Mouse (Mus musculus) embryonic facial prominence, embryonic 11.5 days (tissue): ENCODE measurements around the gene Tor2a. TPM values are rescaled to one million over a fixed set of nuclear protein-coding genes. Genes with fewer than 3 reads are reported as not detected.

Experiments
- ATAC-seq: fragments of 200-750 bp; cut with Nextera tagmentation; replicated peaks from 2 replicates; pipeline ENCODE4 v1.8.0; 2017; ENCODE audit warnings: low read depth; ENCODE audit not compliant: insufficient number of reproducible peaks, low FRiP score, low TSS enrichment
- DNase-seq: peaks from one replicate; pipeline ENCODE4 v3.0.0-alpha.2; 2015; ENCODE audit warnings: low spot score
- H3K27ac ChIP-seq: fragments of 300-500 bp; sonication (generic); replicated peaks from 2 replicates; pipeline ENCODE4 v1.5.1; 2014; ENCODE audit warnings: mild to moderate bottlenecking, low read depth, low read length, control low read depth
- H3K27me3 ChIP-seq: fragments of 300-500 bp; sonication (generic); 2 replicates; pipeline ENCODE4 v1.6.1; 2014; ENCODE audit warnings: mild to moderate bottlenecking, low read length, moderate library complexity, mixed read lengths; ENCODE audit not compliant: control insufficient read depth, insufficient read depth
- H3K36me3 ChIP-seq: fragments of 300-500 bp; sonication (generic); replicated peaks from 2 replicates; pipeline ENCODE4 v1.6.1; 2014; ENCODE audit warnings: low read depth, mild to moderate bottlenecking, low read length, moderate library complexity, mixed read lengths; ENCODE audit not compliant: control insufficient read depth, insufficient read depth
- H3K4me1 ChIP-seq: fragments of 300-500 bp; sonication (generic); 2 replicates; pipeline ENCODE4 v1.6.1; 2014; ENCODE audit warnings: low read length, mixed read lengths; ENCODE audit not compliant: control insufficient read depth, insufficient read depth
- H3K4me2 ChIP-seq: fragments of 300-500 bp; sonication (generic); 2 replicates; pipeline ENCODE4 v1.6.1; 2014; ENCODE audit warnings: low read depth, mild to moderate bottlenecking, control low read depth, low read length, moderate library complexity
- H3K4me3 ChIP-seq: fragments of 300-500 bp; sonication (generic); 2 replicates; pipeline ENCODE4 v1.5.1; 2014; ENCODE audit warnings: low read depth, low read length, control low read depth
- H3K9ac ChIP-seq: fragments of 300-500 bp; sonication (generic); replicated peaks from 2 replicates; pipeline ENCODE4 v1.6.1; 2014; ENCODE audit warnings: mild to moderate bottlenecking, control low read depth, low read length
- H3K9me3 ChIP-seq: fragments of 300-500 bp; sonication (generic); replicated peaks from 2 replicates; pipeline ENCODE4 v1.6.1; 2016; ENCODE audit warnings: mild to moderate bottlenecking, low read length, inconsistent platforms, mixed read lengths; ENCODE audit not compliant: control insufficient read depth
- WGBS: fragments of 180-500 bp; shearing (Covaris S2); extraction: QIAGEN DNeasy Blood & Tissue Kit; methylation state at CpG from one replicate; pipeline ENCODE4 v1.1.7; 2014; 5-methylcytosine and 5-hydroxymethylcytosine counted together
- polyA plus RNA-seq: library from polyadenylated mRNA; unstranded; fragments of >200 nt; fragmentation: Nextera tagmentation; extraction: Ambion mirVana; gene quantifications from 2 replicates; pipeline ENCODE4 v1.2.1, GENCODE M21; 2014

The Tor2a gene
- polyA plus RNA-seq, 1 experiment from 2014 or later: 47.8 TPM

DNA sequence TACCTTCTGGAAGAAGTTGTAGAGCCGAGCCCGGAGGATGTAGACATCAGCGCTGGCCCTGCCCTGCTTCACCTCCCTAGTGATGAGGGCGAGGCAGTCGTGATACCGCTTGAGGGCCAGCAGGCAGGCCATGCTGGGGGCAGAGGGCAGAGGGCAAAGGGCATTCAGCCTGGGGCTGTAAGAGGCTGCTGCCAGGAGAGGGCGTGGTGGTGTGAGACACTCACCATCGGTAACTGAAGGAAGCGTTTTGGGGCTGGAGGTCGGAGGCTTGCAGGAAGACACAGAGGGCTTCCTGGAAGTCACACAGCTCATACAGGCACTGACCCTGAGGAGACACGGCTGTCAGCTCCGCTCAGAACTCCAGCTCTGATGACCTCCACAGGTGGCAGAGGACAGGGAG lies 14.9 kb downstream of the Tor2a start:
- ATAC-seq (no peak), DNase-seq (no peak)
- H3K4me1 ChIP-seq: no peaks in the 10 kb centered on the region; the same call in 1 of the 2 replicates
- H3K4me3 ChIP-seq: no peak overlapping the region
- H3K4me2 ChIP-seq: no peak overlapping the region
- H3K27me3 ChIP-seq: no peaks in the 10 kb centered on the region; the same call in 1 of the 2 replicates
- no peak overlapping the region for H3K9ac ChIP-seq
- WGBS: 15% methylated on average over 12 of the region's 12 CpGs
- no peaks in the 10 kb centered on the region for H3K9me3 ChIP-seq
- no peak overlapping the region for H3K27ac ChIP-seq
- H3K36me3 ChIP-seq: no peaks in the 10 kb centered on the region

DNA sequence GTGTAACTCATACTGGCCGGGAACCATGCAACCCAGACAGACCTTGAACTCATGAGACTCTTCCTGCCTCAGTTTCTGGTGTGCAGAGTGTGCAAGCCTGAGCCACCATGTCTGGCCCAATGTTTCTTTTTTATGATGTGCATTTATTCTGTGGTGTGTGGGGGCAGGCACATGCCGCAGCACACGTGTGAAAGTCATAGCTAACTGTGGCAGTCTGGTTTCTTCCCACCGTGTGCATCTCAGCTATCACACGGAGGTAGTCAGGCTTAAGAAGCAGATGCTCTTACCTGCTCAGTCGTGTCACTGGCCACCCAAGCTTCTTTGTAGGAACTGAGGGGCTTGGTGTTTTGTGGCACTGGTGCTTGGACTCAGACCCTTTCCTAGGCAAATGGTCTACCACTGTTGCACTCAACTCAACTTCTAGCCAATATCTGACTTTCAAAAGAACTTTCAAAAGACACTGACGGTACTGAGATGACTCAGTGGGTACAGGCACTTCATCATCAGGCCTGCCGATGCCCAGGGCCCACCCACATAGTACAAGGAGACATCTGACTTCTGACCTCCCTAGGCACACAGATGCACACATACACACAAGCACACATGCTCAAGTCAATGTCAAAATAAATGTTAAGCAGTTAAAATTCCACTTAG lies 15.7 kb downstream of the Tor2a start:
- Histone ChIP-seq H3K4me1 (no peaks in the 10 kb centered on the region; the same call in 1 of the 2 replicates), H3K4me3 (no peak overlapping the region), H3K4me2 (no peak overlapping the region), H3K9ac (no peak overlapping the region), H3K9me3 (no peaks in the 10 kb centered on the region), H3K27ac (no peak overlapping the region), H3K36me3 (no peaks in the 10 kb centered on the region), H3K27me3 (no peaks in the 10 kb centered on the region; the same call in 1 of the 2 replicates)
- no peak for ATAC-seq
- no peak for DNase-seq
- WGBS: 80% methylated on average over 8 of the region's 8 CpGs

DNA sequence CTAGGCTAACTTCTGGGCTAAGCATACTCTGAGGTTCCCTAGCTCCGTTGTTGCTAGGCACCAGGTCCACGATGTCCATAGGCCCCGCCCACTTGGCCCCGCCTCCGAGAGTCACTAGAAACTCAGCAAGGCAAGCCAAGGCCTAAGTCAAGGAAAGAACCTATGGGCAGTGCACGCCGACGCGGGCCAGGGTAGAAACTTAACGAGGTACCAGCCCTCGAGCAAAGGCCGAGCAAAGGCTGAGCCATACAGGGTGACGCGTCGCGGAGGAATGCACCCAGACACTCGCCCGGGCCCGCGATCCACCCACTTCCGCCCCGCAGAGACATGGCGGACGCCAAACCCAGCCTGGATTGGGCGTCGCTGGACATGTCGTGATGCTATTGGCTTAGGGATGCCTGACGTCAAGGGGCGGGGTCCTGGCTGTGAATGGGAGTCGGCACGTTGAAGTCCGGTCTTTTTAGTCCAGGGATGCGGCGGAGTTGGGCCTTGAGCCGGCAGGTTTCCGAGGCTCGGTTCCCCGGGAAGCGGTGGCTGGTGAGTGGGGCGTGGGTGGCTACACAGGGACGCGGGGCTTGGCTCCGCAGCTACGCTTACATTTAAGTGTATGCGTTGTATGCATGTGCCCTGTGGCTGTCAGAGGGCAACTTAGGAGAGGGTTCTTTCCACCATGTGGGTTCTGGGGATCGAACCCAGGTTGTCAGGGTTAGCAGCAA lies 18.5 kb downstream of the Tor2a start, which contains the start of the genes Ttc16 and Ptrh1:
Ttc16 (minus strand) TSS at position 275 of the 716 bp plus-strand sequence.
Ptrh1 (plus strand) TSS at position 428 of the 716 bp plus-strand sequence.
- under 1% methylated on average over 46 of the region's 46 CpGs for WGBS

DNA sequence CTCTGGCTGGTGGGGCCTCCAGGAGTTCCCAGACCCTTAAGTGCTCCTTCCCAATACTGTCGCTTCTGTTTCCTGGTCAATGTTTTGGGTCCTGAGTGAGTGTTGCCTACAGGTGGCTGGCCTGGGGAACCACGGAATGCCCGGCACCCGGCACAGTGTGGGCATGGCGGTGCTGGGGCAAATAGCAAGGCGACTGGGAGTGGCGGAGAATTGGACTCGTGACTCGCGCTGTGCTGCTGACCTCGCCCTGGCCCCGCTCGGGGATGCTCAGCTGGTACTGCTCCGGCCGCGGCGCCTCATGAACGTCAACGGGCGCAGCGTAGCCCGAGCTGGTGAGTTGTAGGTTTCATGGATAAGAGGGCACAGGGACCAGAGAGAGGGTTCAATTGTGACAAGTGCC lies 19.2 kb downstream of the Tor2a start:
- Histone ChIP-seq H3K9me3 (no peaks in the 10 kb centered on the region), H3K27ac (no peak overlapping the region), H3K4me2 (peak overlapping the region; percentile 86), H3K4me1 (no peaks in the 10 kb centered on the region; the same call in 1 of the 2 replicates), H3K27me3 (no peaks in the 10 kb centered on the region; the same call in 1 of the 2 replicates), H3K9ac (peak overlapping the region; percentile 58), H3K4me3 (peak overlapping the region; percentile 61), H3K36me3 (no peaks in the 10 kb centered on the region)
- DNase-seq: no peak
- ATAC-seq: no peak
- WGBS: 14% methylated on average over 22 of the region's 22 CpGs

More for the DNA sequence above, 18.5 kb downstream of the Tor2a start, which contains the start of the genes Ttc16 and Ptrh1:
- Histone ChIP-seq H3K4me2 (peak within 1 kb of the TSS; percentile 86), H3K4me3 (peak within 1 kb of the TSS; percentile 61), H3K36me3 (no peaks in the 10 kb centered on the region), H3K4me1 (no peaks in the 10 kb centered on the region; the same call in 1 of the 2 replicates), H3K9me3 (no peaks in the 10 kb centered on the region), H3K27me3 (no peaks in the 10 kb centered on the region; the same call in 1 of the 2 replicates), H3K27ac (no peak within 1 kb of the TSS), H3K9ac (peak within 1 kb of the TSS; percentile 58)
- DNase-seq (peak; percentile 98), ATAC-seq (peak; percentile 91)

DNA sequence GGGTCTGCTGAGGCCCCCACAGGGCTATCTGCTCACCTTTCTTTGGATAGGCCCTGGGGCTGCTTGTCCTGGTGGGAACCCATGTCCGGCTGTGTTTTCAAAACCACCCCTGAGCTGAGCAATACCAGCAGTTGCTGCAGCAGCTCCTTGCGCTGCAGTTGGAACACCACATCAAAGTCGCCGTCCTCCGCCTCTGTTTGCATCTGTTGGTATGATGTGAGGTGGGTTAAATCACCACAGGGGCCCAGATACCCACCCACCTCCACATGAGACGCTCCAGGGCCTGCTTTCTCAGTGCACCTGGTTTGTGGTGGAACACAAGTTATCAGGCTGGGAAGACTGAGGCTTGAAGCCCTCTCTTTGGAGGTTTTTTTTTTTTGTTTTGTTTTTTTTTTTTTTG lies 21.0 kb downstream of the Tor2a start:
- H3K9me3 ChIP-seq: no peaks in the 10 kb centered on the region
- no peak overlapping the region for H3K4me2 ChIP-seq
- 89% methylated on average over 6 of the region's 6 CpGs for WGBS
- no peaks in the 10 kb centered on the region; the same call in 1 of the 2 replicates for H3K4me1 ChIP-seq
- no peaks in the 10 kb centered on the region; the same call in 1 of the 2 replicates for H3K27me3 ChIP-seq
- H3K27ac ChIP-seq: no peak overlapping the region
- H3K9ac ChIP-seq: no peak overlapping the region
- H3K36me3 ChIP-seq: no peaks in the 10 kb centered on the region
- no peak overlapping the region for H3K4me3 ChIP-seq
- ATAC-seq (no peak), DNase-seq (no peak)

DNA sequence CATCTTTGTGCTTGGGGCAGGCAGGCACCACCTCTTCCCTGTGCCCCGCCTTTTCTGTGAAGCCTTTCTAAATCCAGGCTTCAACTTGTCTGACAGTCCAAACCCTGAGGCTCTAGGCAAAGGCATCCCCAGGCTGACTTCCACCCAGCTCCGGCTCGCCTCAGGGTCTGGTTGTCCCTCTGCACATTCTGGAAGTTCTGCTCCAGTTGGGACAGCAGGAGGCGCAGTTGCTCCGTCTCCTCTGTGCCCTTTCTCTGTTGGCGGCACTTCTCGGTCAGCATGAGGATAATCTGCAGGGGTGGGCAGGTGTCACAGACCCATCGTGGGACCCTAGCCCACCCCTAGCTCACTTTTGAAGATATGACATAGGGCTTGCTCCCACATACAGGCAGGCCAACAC lies 22.1 kb downstream of the Tor2a start:
- peak; percentile 65 for DNase-seq
- 14% methylated on average over 8 of the region's 8 CpGs for WGBS
- no peaks in the 10 kb centered on the region; the same call in 1 of the 2 replicates for H3K4me1 ChIP-seq

DNA sequence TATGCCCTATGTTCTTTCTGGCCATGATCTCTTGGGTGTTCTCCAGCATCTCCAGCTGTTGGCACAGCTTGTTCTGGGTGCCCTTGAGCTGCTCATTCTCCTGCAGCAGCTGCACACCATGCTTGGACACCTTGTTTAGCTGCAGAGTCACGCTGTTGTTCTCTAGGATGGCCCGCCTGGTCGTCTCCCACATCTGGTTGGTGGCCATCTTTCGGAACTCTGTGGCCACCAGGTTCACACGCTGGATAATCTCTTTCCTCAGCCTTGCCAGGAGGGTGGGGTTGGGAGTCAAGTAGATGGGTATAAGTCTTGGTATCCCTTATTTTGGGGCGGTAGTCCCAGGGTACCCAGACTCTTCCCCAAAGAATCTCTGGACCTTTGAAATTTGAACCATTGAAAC lies 22.7 kb downstream of the Tor2a start:
- WGBS: 90% methylated on average over 6 of the region's 6 CpGs
- no peak for ATAC-seq

More for the DNA sequence above, 22.1 kb downstream of the Tor2a start:
- H3K4me3 ChIP-seq: no peak overlapping the region
- no peaks in the 10 kb centered on the region; the same call in 1 of the 2 replicates for H3K27me3 ChIP-seq
- H3K9ac ChIP-seq: no peak overlapping the region
- H3K27ac ChIP-seq: no peak overlapping the region
- H3K9me3 ChIP-seq: no peaks in the 10 kb centered on the region
- ATAC-seq: no peak
- H3K4me2 ChIP-seq: no peak overlapping the region
- H3K36me3 ChIP-seq: no peaks in the 10 kb centered on the region

DNA sequence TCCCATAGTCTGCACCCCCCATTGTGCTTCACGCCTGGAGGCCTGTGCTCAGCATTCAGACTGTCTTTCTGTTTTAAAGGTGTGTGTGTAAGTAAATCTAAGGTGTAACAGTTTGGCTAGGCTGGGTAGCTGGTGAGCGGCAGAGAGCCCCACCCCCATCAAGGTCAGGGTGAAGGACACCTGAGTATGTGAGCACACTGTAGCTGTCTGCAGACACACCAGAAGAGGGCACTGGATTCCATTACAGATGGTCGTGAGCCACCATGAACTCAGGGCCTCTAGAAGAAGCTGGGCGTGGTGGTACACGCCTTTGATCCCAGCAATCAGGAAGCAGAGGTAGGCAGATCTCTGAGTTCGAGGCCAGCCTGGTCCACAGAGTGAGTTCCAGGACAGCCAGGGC lies 24.7 kb downstream of the Tor2a start:
- no peak overlapping the region for H3K4me2 ChIP-seq
- DNase-seq (no peak), ATAC-seq (no peak)
- no peak overlapping the region for H3K27ac ChIP-seq
- H3K9ac ChIP-seq: no peak overlapping the region
- H3K4me1 ChIP-seq: no peaks in the 10 kb centered on the region
- H3K9me3 ChIP-seq: no peaks in the 10 kb centered on the region
- no peaks in the 10 kb centered on the region for H3K27me3 ChIP-seq
- WGBS: 80% methylated on average over 6 of the region's 6 CpGs
- no peak overlapping the region for H3K4me3 ChIP-seq
- H3K36me3 ChIP-seq: no peaks in the 10 kb centered on the region

More for the DNA sequence above, 22.7 kb downstream of the Tor2a start:
- Histone ChIP-seq H3K4me2 (no peak overlapping the region), H3K27ac (no peak overlapping the region), H3K36me3 (no peaks in the 10 kb centered on the region), H3K27me3 (no peaks in the 10 kb centered on the region; the same call in 1 of the 2 replicates), H3K9ac (no peak overlapping the region), H3K9me3 (no peaks in the 10 kb centered on the region), H3K4me3 (no peak overlapping the region), H3K4me1 (no peaks in the 10 kb centered on the region; the same call in 1 of the 2 replicates)
- DNase-seq: no peak
